Mouse (Mus musculus): ENCODE measurements around the gene Morn3. TPM values are rescaled to one million over a fixed set of nuclear protein-coding genes. Genes with fewer than 3 reads are reported as not detected.

The Morn3 gene
- total and polyA plus RNA-seq, 3 experiments: not detected

DNA sequence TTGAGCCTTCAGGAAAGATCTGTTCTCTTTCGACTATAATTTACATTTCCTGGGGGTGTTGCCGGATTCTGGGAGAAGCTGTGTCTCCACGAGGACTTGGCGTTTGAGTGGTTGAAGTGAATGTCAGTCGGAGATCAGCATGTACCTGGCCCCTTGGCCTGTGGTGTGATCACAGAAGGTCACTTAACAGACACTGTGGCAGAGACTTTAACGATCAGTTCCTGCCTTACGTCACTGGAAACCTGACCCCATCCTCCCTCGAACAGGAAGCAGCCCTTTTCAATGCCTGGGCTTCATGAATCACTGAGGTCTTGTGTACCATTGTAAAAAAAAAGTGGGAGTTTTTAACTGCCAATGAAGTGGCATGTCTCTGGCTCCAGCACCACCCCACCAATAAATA lies 33.2 kb upstream of the Morn3 start:
- Histone ChIP-seq H3K4me3 (replicated peaks in 1 of 3; ENCODE audit: low read depth in 2 of 3, low read length in 2 of 3, poor library complexity in 1 of 3) (no peak overlapping the region), H3K79me2 (replicated peaks; ENCODE audit: control insufficient read depth, extremely low read depth, insufficient read depth, poor library complexity, severe bottlenecking) (no peaks in the 10 kb centered on the region), H3K27ac (ENCODE audit: insufficient read depth, low read depth) (no peak overlapping the region), H3K4me1 (ENCODE audit: control insufficient read depth in 1 of 2, insufficient read depth in 2 of 2) (peaks cover 29 to 63% of the 10 kb centered on the region in 2 experiments), H3K36me3 (replicated peaks in 1 of 2; ENCODE audit: control insufficient read depth in 1 of 2, insufficient read depth in 1 of 2, low read length in 1 of 2) (peaks cover 0 to 2% of the 10 kb centered on the region in 2 experiments), H3K9me3 (replicated peaks; ENCODE audit: low read length) (peaks cover 3% of the 10 kb centered on the region), H3K9ac (ENCODE audit: insufficient read depth, low read depth) (no peak overlapping the region), H3K27me3 (replicated peaks) (no peaks in the 10 kb centered on the region), H3K4me2 (ENCODE audit: insufficient read depth, low read depth, poor library complexity, severe bottlenecking) (no peak overlapping the region)
- DNase-seq (ENCODE audit: extremely low read depth): no peak
- TF ChIP-seq ZKSCAN1 (IDR thresholded peaks at IDR 0.05; ENCODE audit: borderline replicate concordance, low read depth, low read length) (no peak), CHD2 (IDR thresholded peaks at IDR 0.05; ENCODE audit: low read length) (no peak), PAX5 (IDR thresholded peaks at IDR 0.05; ENCODE audit: low read length) (no peak), JUND (conservative IDR thresholded peaks at IDR 0.05; ENCODE audit: low read depth, low read length) (no peak), ZNF384 (IDR thresholded peaks at IDR 0.05; ENCODE audit: low read depth, low read length) (no peak)
- dilution Hi-C loops (cut with MboI; ENCODE audit: extremely low pct_ligation_motif_present, extremely low pct_unique_long_range_greater_than_20kb, low sequenced_read_pairs): no loop called here
- in situ Hi-C loops (cut with MboI; ENCODE audit: low pct_ligation_motif_present, low pct_unique_long_range_greater_than_20kb, low sequenced_read_pairs): no loop called here

DNA sequence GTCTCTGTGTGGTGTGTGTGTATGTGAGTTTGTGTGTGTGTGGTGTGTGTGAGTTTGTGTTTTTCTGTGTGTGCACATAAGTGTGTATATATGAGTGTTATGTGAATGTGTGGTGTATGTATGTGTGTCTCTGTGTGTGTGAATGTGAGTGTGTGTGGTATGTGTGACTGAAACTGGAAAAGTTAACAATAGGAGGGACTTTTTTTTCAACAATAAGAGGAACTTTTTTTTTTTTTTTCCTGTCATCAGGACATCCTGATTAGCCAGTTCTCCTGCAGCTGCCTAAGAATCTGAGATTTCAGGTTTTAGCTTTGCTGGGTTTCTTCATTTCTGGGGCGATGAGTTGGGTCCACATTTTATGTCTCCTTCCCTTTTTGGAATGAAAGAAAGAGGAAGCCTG lies 32.8 kb upstream of the Morn3 start:
- no peak for DNase-seq (ENCODE audit: extremely low read depth)
- H3K79me2 ChIP-seq (replicated peaks; ENCODE audit: control insufficient read depth, extremely low read depth, insufficient read depth, poor library complexity, severe bottlenecking): no peaks in the 10 kb centered on the region
- H3K9ac ChIP-seq (ENCODE audit: insufficient read depth, low read depth): no peak overlapping the region
- no peak overlapping the region for H3K27ac ChIP-seq (ENCODE audit: insufficient read depth, low read depth)
- peaks cover 0 to 2% of the 10 kb centered on the region in 2 experiments for H3K36me3 ChIP-seq (replicated peaks in 1 of 2; ENCODE audit: control insufficient read depth in 1 of 2, insufficient read depth in 1 of 2, low read length in 1 of 2)
- no peak overlapping the region for H3K4me3 ChIP-seq (replicated peaks in 1 of 3; ENCODE audit: low read depth in 2 of 3, low read length in 2 of 3, poor library complexity in 1 of 3)
- peak; percentile 75 for TF ChIP-seq ZNF384 (IDR thresholded peaks at IDR 0.05; ENCODE audit: low read depth, low read length)
- no peak for TF ChIP-seq UBTF (IDR thresholded peaks at IDR 0.05; ENCODE audit: low read depth, low read length)
- H3K9me3 ChIP-seq (replicated peaks; ENCODE audit: low read length): peaks cover 3% of the 10 kb centered on the region
- dilution Hi-C loops (cut with MboI; ENCODE audit: extremely low pct_ligation_motif_present, extremely low pct_unique_long_range_greater_than_20kb, low sequenced_read_pairs): no loop called here
- no peaks in the 10 kb centered on the region for H3K27me3 ChIP-seq (replicated peaks)
- no peak overlapping the region for H3K4me2 ChIP-seq (ENCODE audit: insufficient read depth, low read depth, poor library complexity, severe bottlenecking)
- in situ Hi-C loops (cut with MboI; ENCODE audit: low pct_ligation_motif_present, low pct_unique_long_range_greater_than_20kb, low sequenced_read_pairs): no loop called here
- H3K4me1 ChIP-seq (ENCODE audit: control insufficient read depth in 1 of 2, insufficient read depth in 2 of 2): peaks cover 29 to 63% of the 10 kb centered on the region in 2 experiments

DNA sequence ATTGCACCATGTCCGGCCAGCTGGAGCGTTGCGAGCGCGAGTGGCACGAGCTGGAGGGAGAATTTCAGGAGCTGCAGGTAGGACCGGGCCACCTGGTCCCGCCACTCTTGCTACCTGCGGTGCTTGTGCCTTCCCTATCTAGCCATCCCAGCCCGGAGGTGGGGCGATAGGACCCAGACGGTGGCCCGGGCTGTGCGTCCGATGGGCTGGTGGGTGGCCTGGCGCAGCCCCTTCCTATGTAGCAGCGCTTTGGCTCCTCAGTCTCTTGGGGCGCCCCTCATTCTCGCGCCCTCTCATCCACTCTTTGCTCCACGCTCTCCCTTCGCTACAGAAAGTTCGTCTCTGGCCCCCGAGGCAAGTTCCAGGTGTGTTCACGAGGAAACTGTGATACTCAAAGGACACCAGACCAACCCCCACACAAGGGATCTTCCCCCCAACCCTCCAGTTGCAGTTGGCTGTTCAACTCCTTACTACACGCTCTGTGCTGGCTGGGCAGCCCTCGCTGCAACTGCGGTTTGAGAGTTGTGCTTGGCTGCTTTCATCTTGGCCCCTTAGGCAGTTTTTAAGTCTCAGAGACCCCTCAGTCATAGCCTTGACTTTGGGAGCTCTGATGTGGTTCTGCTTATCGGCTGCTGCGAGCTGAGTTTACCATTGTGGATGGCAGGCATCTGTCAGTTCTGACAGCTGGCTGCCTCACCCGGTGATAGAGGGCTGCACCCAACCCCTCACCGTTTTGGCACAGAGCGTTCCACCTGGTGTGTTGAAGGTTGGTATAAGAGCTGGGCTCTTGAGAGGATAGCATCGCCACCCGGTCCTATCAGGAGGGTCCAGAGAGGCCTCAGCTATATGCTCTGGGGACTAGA lies 29.8 kb upstream of the Morn3 start:
- Histone ChIP-seq H3K4me1 (ENCODE audit: control insufficient read depth in 1 of 2, insufficient read depth in 2 of 2) (peaks cover 20 to 40% of the 10 kb centered on the region in 2 experiments), H3K79me2 (replicated peaks; ENCODE audit: control insufficient read depth, extremely low read depth, insufficient read depth, poor library complexity, severe bottlenecking) (no peaks in the 10 kb centered on the region), H3K27ac (ENCODE audit: insufficient read depth, low read depth) (peak overlapping the region; percentile 18; the same call in 1 of the 2 replicates), H3K9me3 (replicated peaks; ENCODE audit: low read length) (peaks cover 7% of the 10 kb centered on the region), H3K27me3 (replicated peaks) (no peaks in the 10 kb centered on the region), H3K36me3 (replicated peaks in 1 of 2; ENCODE audit: control insufficient read depth in 1 of 2, insufficient read depth in 1 of 2, low read length in 1 of 2) (peaks cover 0 to 2% of the 10 kb centered on the region in 2 experiments), H3K4me3 (replicated peaks in 1 of 3; ENCODE audit: low read depth in 2 of 3, low read length in 2 of 3, poor library complexity in 1 of 3) (peak overlapping the region; percentile 66 to 92 (median 75)), H3K9ac (ENCODE audit: insufficient read depth, low read depth) (peak overlapping the region; percentile 49; the same call in 1 of the 2 replicates), H3K4me2 (ENCODE audit: insufficient read depth, low read depth, poor library complexity, severe bottlenecking) (peak overlapping the region; percentile 79)
- TF ChIP-seq KAT2A (IDR thresholded peaks at IDR 0.05; ENCODE audit: insufficient replicate concordance, low read length) (no peak), ZMIZ1 (IDR thresholded peaks at IDR 0.05; ENCODE audit: low read depth, low read length) (0 out of 2 replicates have a peak, but pooled peaks have one; percentile 6)
- no peak for DNase-seq (ENCODE audit: extremely low read depth)
- dilution Hi-C loops (cut with MboI; ENCODE audit: extremely low pct_ligation_motif_present, extremely low pct_unique_long_range_greater_than_20kb, low sequenced_read_pairs): no loop called here
- in situ Hi-C loops (cut with MboI; ENCODE audit: low pct_ligation_motif_present, low pct_unique_long_range_greater_than_20kb, low sequenced_read_pairs): no loop called here
